Mouse (Mus musculus): ENCODE results near the gene 1700025G04Rik.

GRCm38 (mm10) chr1:152020812-152021211 is 69.1 kb downstream of the 1700025G04Rik start:
- TF ChIP-seq POLR2A (IDR thresholded peaks at IDR 0.05; ENCODE audit: low read depth, low read length) = no peak
- no peak for TF ChIP-seq CTCF (conservative IDR thresholded peaks at IDR 0.05; ENCODE audit: insufficient read depth, insufficient read length, low read depth, low read length)
